Comparison of ENCODE assay signal across 8 mouse cellular contexts in the genomic region with DNA sequence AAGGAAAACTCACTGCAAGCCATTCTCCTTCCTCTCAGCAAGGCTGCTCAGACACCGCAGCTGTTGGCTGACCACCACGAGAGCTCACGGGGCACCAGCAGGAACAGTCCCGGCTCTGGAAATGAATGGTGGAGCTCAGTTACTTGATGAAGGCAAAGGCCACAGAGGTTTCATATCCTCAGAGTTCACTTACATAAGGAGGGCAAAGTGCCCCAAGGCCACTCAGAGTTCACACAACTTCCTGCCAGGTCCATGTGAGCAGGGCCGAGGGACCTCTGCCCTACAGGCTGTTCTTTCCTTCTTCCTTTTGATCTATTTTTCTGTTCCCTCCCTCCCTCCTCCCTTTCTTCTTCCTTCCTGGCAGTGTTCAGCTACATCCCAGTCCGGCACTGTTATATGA. TPM values are rescaled to one million over a fixed set of nuclear protein-coding genes. Genes with fewer than 3 reads are reported as not detected.
DNase-seq lines count a peak whose midpoint lies in the region; ATAC-seq lines count a peak whose summit lies in the region.

No protein-coding gene starts in this region.

- WGBS in heart, embryonic 13.5 days: 59% methylated on average over 6 of the region's 6 CpGs

- 0 out of 2 replicates have a peak overlapping the region, but pooled peaks have one; percentile 1 for H3K4me3 ChIP-seq in heart, embryonic 13.5 days

- H3K4me1 ChIP-seq in heart, embryonic 13.5 days: peaks cover 8% of the 10 kb centered on the region

- H3K4me2 ChIP-seq in heart, embryonic 13.5 days: peak overlapping the region; percentile 34

- H3K27me3 ChIP-seq in heart, embryonic 13.5 days (replicated peaks): no peaks in the 10 kb centered on the region

- H3K36me3 ChIP-seq in heart, embryonic 13.5 days: peaks cover 9% of the 10 kb centered on the region; the same call in 1 of the 2 replicates

- H3K9ac ChIP-seq in heart, embryonic 13.5 days: peak overlapping the region; percentile 34; the same call in 1 of the 2 replicates

- H3K9me3 ChIP-seq in heart, embryonic 13.5 days: no peaks in the 10 kb centered on the region

- no peak for ATAC-seq in heart, embryonic 13.5 days (ENCODE audit: extremely low read depth, insufficient number of reproducible peaks, low FRiP score, low TSS enrichment)

- peak; percentile 52 for DNase-seq in embryo, embryonic 10 days (ENCODE audit: low spot score)
- no peak for DNase-seq in embryo, embryonic 9.5 days (ENCODE audit: extremely low spot score)
- DNase-seq in adrenal gland, postnatal 36 days: peak; percentile 79 to 80
- peak; percentile 71 for DNase-seq in kidney, postnatal 10 days
- DNase-seq in lung, postnatal 14 days: peak; percentile 39
- no peak for DNase-seq in cerebellum, adult 9-11 months
- no peak for DNase-seq in spleen, postnatal 10 days (ENCODE audit: low spot score in 2 of 2)

- H3K27ac ChIP-seq in heart, embryonic 13.5 days (replicated peaks): peak overlapping the region; percentile 70

RNA-seq across cellular contexts. Expression of a gene that starts 4.6 kb away (rescaled TPM):
- 10 to 100 TPM; 87.9 to 98.6 TPM for total RNA-seq in adrenal gland, postnatal 36 days (2021)
- polyA plus RNA-seq in heart, embryonic 13.5 days (2015; fragmentation: Nextera tagmentation; extraction: Ambion mirVana): 43.5 and 46.9 TPM in 2 replicates

RNA-seq across cellular contexts. Expression of a gene that starts 4.8 kb away (rescaled TPM):
- total RNA-seq in adrenal gland, postnatal 36 days (2021): 100 to 1,000 TPM in 1 of 2 experiments, 10 to 100 TPM in 1; 99.2 to 104 TPM
- 6.1 and 6.5 TPM in 2 replicates for polyA plus RNA-seq in heart, embryonic 13.5 days (2015; fragmentation: Nextera tagmentation; extraction: Ambion mirVana)

RNA-seq across cellular contexts. Expression of a gene that starts 21.7 kb away (rescaled TPM):
- 10 to 100 TPM; 32.4 to 34.5 TPM for total RNA-seq in adrenal gland, postnatal 36 days (2021)
- polyA plus RNA-seq in heart, embryonic 13.5 days (2015; fragmentation: Nextera tagmentation; extraction: Ambion mirVana): 20.6 and 21.1 TPM in 2 replicates

RNA-seq across cellular contexts. Expression of a gene that starts 56.2 kb away (rescaled TPM):
- 10 to 100 TPM; 11.4 to 12.3 TPM for total RNA-seq in adrenal gland, postnatal 36 days (2021)
- 7.9 and 9.2 TPM in 2 replicates for polyA plus RNA-seq in heart, embryonic 13.5 days (2015; fragmentation: Nextera tagmentation; extraction: Ambion mirVana)

Comparison
In these comparisons a context has a peak if more than half of its experiments do, and no peak if none do; other contexts are left out.
1. DNase-seq: peak in embryo, embryonic 10 days (single experiment), adrenal gland, postnatal 36 days (2 of 2), kidney, postnatal 10 days (single experiment) and lung, postnatal 14 days (single experiment); none in embryo, embryonic 9.5 days (single experiment), cerebellum, adult 9-11 months (single experiment) and spleen, postnatal 10 days (0 of 2).